Mouse (Mus musculus) CH12.LX (cell line): Measurements from ENCODE around the gene Taf11. TPM values are rescaled to one million over a fixed set of nuclear protein-coding genes. Genes with fewer than 3 reads are reported as not detected.

Source experiments
- DNase-seq: peaks from one replicate; pipeline ENCODE4 v3.0.0-alpha.2; 2013; ENCODE audit errors: extremely low read depth
- H3K27ac ChIP-seq: 2 replicates; pipeline ENCODE4 v1.5.1; 2012; ENCODE audit warnings: low read depth, mild to moderate bottlenecking, control low read depth, moderate library complexity; ENCODE audit not compliant: insufficient read depth
- H3K27me3 ChIP-seq: replicated peaks from 2 replicates; pipeline ENCODE3; 2012; ENCODE audit warnings: inconsistent platforms
- H3K36me3 ChIP-seq, 2 experiments: replicated peaks in 1 of 2; 2 replicates each; pipeline versions ENCODE3 to v1.6.1; 2012; ENCODE audit warnings: inconsistent platforms in 1 of 2, low read length in 1 of 2, mild to moderate bottlenecking in 1 of 2, mixed read lengths in 1 of 2, moderate library complexity in 1 of 2; ENCODE audit not compliant: control insufficient read depth in 1 of 2, insufficient read depth in 1 of 2
- H3K4me1 ChIP-seq, 2 experiments: 2 replicates each; pipeline ENCODE4 v1.6.1; 2012; ENCODE audit warnings: inconsistent platforms in 1 of 2, moderate library complexity in 1 of 2; ENCODE audit not compliant: insufficient read depth in 2 of 2, control insufficient read depth in 1 of 2
- H3K4me2 ChIP-seq: 2 replicates; pipeline ENCODE4 v1.6.1; 2012; ENCODE audit warnings: low read depth, mild to moderate bottlenecking, control low read depth; ENCODE audit not compliant: poor library complexity, insufficient read depth, severe bottlenecking
- H3K4me3 ChIP-seq, 3 experiments: fragments of 150-350 bp in 1 of 3; sonication (generic) in 1 of 3; replicated peaks in 1 of 3; 2 replicates each; pipeline versions ENCODE3 to v1.5.1; 2011 to 2012; ENCODE audit warnings: low read depth in 2 of 3, low read length in 2 of 3, mild to moderate bottlenecking in 2 of 3, moderate library complexity in 2 of 3, control low read depth in 1 of 3, improper control_type of control experiment in 1 of 3, inconsistent platforms in 1 of 3, mixed read lengths in 1 of 3; ENCODE audit not compliant: poor library complexity in 1 of 3
- H3K79me2 ChIP-seq: replicated peaks from 2 replicates; pipeline ENCODE4 v1.6.1; 2012; ENCODE audit warnings: mild to moderate bottlenecking, moderate library complexity; ENCODE audit not compliant: control insufficient read depth, poor library complexity, insufficient read depth, severe bottlenecking; ENCODE audit errors: extremely low read depth
- H3K9ac ChIP-seq: 2 replicates; pipeline ENCODE4 v1.6.1; 2012; ENCODE audit warnings: low read depth, mild to moderate bottlenecking, control low read depth, moderate library complexity; ENCODE audit not compliant: insufficient read depth
- H3K9me3 ChIP-seq: replicated peaks from 2 replicates; pipeline ENCODE3; 2012; ENCODE audit warnings: low read length, inconsistent platforms, mixed read lengths
- BHLHE40 ChIP-seq: IDR thresholded peaks from 2 replicates; pipeline ENCODE4 v1.6.1; 2011; ENCODE audit warnings: mild to moderate bottlenecking, low read depth, low read length, improper control_type of control experiment
- E2F4 ChIP-seq: IDR thresholded peaks from 2 replicates; pipeline ENCODE4 v1.6.1; 2011; ENCODE audit warnings: low read depth, low read length, improper control_type of control experiment; ENCODE audit not compliant: insufficient replicate concordance
- EP300 ChIP-seq: IDR thresholded peaks from 2 replicates; pipeline ENCODE4 v1.6.1; 2011; ENCODE audit warnings: low read length, improper control_type of control experiment
- ETS1 ChIP-seq: conservative IDR thresholded peaks from 2 replicates; pipeline ENCODE4 v1.6.1; 2012; ENCODE audit warnings: low read depth, mild to moderate bottlenecking, inconsistent platforms, low read length, improper control_type of control experiment, moderate library complexity
- JUND ChIP-seq: conservative IDR thresholded peaks from 2 replicates; pipeline ENCODE4 v1.6.1; 2011; ENCODE audit warnings: low read depth, low read length, improper control_type of control experiment
- MAX ChIP-seq: IDR thresholded peaks from 2 replicates; pipeline ENCODE4 v1.6.1; 2011; ENCODE audit warnings: low read length, improper control_type of control experiment
- MXI1 ChIP-seq: IDR thresholded peaks from 2 replicates; pipeline ENCODE4 v1.6.1; 2011; ENCODE audit warnings: mild to moderate bottlenecking, low read depth, low read length, improper control_type of control experiment
- MYC ChIP-seq: IDR thresholded peaks from 2 replicates; pipeline ENCODE4 v1.6.1; 2011; ENCODE audit warnings: low read depth, mild to moderate bottlenecking, improper control_type of control experiment, low read length
- NRF1 ChIP-seq: IDR thresholded peaks from 2 replicates; pipeline ENCODE4 v1.6.1; 2014; ENCODE audit warnings: low read depth, mild to moderate bottlenecking, inconsistent platforms, low read length, improper control_type of control experiment, moderate library complexity
- PAX5 ChIP-seq: IDR thresholded peaks from 2 replicates; pipeline ENCODE4 v1.6.1; 2012; ENCODE audit warnings: low read length, inconsistent platforms, mixed read lengths
- RAD21 ChIP-seq: IDR thresholded peaks from 2 replicates; pipeline ENCODE4 v1.6.1; 2011; ENCODE audit warnings: low read depth, mild to moderate bottlenecking, low read length, improper control_type of control experiment, moderate library complexity
- SIN3A ChIP-seq: IDR thresholded peaks from 2 replicates; pipeline ENCODE4 v1.6.1; 2012; ENCODE audit warnings: low read length, improper control_type of control experiment, inconsistent platforms
- TBP ChIP-seq: conservative IDR thresholded peaks from 2 replicates; pipeline ENCODE4 v1.6.1; 2011; ENCODE audit warnings: low read depth, low read length, improper control_type of control experiment
- USF1 ChIP-seq: IDR thresholded peaks from 2 replicates; pipeline ENCODE4 v1.6.1; 2014; ENCODE audit warnings: low read depth, mild to moderate bottlenecking, inconsistent platforms, low read length, improper control_type of control experiment
- ZKSCAN1 ChIP-seq: IDR thresholded peaks from 2 replicates; pipeline ENCODE4 v1.6.1; 2012; ENCODE audit warnings: low read depth, inconsistent platforms, low read length, improper control_type of control experiment, borderline replicate concordance
- ZNF384 ChIP-seq: IDR thresholded peaks from 2 replicates; pipeline ENCODE4 v1.6.1; 2012; ENCODE audit warnings: low read depth, low read length, improper control_type of control experiment, inconsistent platforms
- dilution Hi-C: fragments of 300-500 bp; cut with MboI; formaldehyde crosslinking; loops from 2 replicates; pipeline ENCODE4 v1.14.3; 2020; ENCODE audit warnings: low sequenced_read_pairs; ENCODE audit not compliant: extremely low pct_unique_long_range_greater_than_20kb, extremely low pct_ligation_motif_present
- in situ Hi-C: fragments of 300-500 bp; cut with MboI; formaldehyde crosslinking; loops from 3 replicates; pipeline ENCODE4 v1.14.3; 2019; ENCODE audit warnings: low sequenced_read_pairs, low pct_ligation_motif_present, low pct_unique_long_range_greater_than_20kb, mixed read lengths
- polyA plus RNA-seq: library from polyadenylated mRNA; unstranded; fragments of >175 nt; gene quantifications from 2 replicates; pipeline ENCODE4 v1.2.1, GENCODE M21; 2012; ENCODE audit warnings: low read depth; ENCODE audit not compliant: insufficient read length
- total RNA-seq, 2 experiments: library from RNA; depleted of rRNA; stranded (reverse); fragments of 300-350 nt in 1 of 2; fragments of >200 nt in 1 of 2; gene quantifications; 2 replicates each; pipeline ENCODE4 v1.2.3; 2012 to 2014

Taf11 gene
- total and polyA plus RNA-seq, 3 experiments, result 36.9 to 70.9 (median 41.1) TPM

DNA sequence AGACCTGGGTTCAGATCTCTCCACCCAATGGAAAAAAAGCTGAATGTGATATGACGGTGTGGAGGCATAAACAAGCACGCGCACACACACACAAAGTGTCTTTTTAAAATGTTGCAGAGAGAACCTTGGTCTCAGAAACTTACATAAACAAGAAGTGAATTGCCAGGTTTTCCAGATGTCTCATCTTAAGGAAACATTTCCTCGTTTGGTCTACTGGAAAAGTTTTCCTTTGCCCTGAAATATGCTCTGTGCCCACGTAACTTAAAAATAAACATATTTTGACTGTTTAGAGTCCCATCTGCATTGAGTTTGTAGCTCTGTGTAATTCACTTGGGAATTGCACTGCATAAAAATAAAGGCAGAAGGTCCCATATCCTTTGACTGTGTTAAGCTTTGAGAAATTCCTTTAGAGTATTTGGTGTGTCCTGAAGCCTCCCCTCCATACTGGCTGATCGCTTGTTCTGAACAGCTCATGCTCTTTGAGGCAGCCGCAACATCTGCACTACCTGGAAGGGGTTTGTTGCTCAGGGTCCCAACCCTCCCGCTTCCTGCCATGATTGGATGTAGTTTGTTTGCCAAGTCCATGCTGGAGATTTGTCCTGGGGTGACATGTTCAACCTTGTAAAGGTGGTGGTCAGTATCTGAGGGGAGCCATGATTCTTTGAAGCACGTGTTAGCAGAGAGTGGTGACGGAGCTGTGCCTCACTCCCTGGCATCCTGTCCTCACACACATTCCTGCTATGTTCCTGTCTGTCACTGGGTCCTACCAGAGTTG lies 24.7 kb upstream of the Taf11 start:
- Histone ChIP-seq H3K4me2 (no peak overlapping the region), H3K4me3 (no peak overlapping the region), H3K4me1 (no peaks in the 10 kb centered on the region; a peak in 1 of 4 replicates), H3K79me2 (no peaks in the 10 kb centered on the region), H3K27ac (no peak overlapping the region), H3K9me3 (no peaks in the 10 kb centered on the region), H3K9ac (no peak overlapping the region), H3K27me3 (no peaks in the 10 kb centered on the region), H3K36me3 (peaks cover 0 to 7% of the 10 kb centered on the region in 2 experiments)
- TF ChIP-seq USF1, result no peak
- TF ChIP-seq E2F4, result no peak
- TF ChIP-seq ZNF384, result no peak
- no peak for TF ChIP-seq MYC
- no peak for TF ChIP-seq MAX
- no peak for TF ChIP-seq MXI1
- TF ChIP-seq EP300, result no peak
- no peak for TF ChIP-seq ZKSCAN1
- TF ChIP-seq BHLHE40, result no peak
- TF ChIP-seq JUND, result no peak
- no peak for DNase-seq
- in situ Hi-C loops (no loop called here), dilution Hi-C loops (no loop called here)

DNA sequence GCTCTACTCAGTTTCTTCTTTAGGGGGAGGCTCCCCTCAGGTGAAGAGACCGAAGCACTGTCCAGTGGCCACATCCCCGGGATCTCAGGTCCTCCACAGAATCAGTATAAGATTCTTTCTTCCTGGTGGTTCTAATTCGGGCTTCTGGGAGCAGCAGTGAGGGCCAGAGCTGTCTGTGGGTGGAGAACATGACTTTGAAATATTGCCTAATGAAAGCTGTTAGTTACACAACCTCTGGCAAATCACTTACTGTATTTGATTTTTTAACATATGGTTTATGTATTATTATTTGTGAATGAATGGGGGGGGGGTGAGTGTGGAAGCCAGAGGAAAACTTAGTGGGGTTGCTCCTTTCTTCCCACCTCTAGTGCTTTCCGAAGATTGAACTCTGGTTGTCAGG lies 22.2 kb upstream of the Taf11 start:
- Histone ChIP-seq H3K79me2 (no peaks in the 10 kb centered on the region), H3K4me1 (no peaks in the 10 kb centered on the region; a peak in 2 of 4 replicates), H3K9ac (no peak overlapping the region), H3K9me3 (no peaks in the 10 kb centered on the region), H3K4me3 (no peak overlapping the region), H3K27ac (no peak overlapping the region), H3K27me3 (no peaks in the 10 kb centered on the region), H3K4me2 (no peak overlapping the region), H3K36me3 (peaks cover 0 to 7% of the 10 kb centered on the region in 2 experiments)
- no peak for DNase-seq
- in situ Hi-C loops, result no loop called here
- dilution Hi-C loops, result no loop called here
- TF ChIP-seq MXI1 (no peak), PAX5 (no peak), E2F4 (no peak), RAD21 (no peak), ZKSCAN1 (no peak), SIN3A (no peak), ETS1 (no peak), NRF1 (no peak), TBP (no peak)
